Mouse (Mus musculus): ENCODE measurements around the gene Cdc42se2. TPM values are rescaled to one million over a fixed set of nuclear protein-coding genes. Genes with fewer than 3 reads are reported as not detected.

Gene Cdc42se2
- polyA plus RNA-seq, 1 experiment from 2014 or later: 229 TPM

DNA sequence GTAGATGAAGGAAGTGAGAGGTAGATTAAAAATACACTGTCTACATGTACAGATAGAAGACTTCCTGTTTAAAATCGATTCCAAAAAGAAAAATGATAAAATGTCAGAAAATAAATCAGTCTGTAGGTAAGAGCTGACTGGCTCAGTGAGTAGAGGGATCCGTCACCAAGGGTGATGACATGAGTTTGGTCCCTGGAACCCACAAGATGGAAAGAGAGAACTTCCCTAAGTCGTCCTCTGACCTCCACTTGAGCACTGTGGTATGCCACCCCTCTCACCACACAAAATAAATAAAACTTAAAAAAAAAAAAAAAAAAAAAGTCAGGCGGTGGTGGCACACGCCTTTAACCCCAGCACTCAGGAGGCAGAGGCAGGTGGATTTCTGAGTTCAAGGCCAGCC, 50.6 kb downstream of the Cdc42se2 start:
- Histone ChIP-seq H3K27ac (replicated peaks) (no peak overlapping the region), H3K27me3 (ENCODE audit: low read depth, poor library complexity, severe bottlenecking) (no peaks in the 10 kb centered on the region), H3K4me3 (no peak overlapping the region), H3K9me3 (replicated peaks) (no peaks in the 10 kb centered on the region), H3K36me3 (peaks cover 90% of the 10 kb centered on the region), H3K4me1 (peaks cover 18% of the 10 kb centered on the region)
- DNase-seq (ENCODE audit: low spot score): no peak
- 87% methylated on average over 5 of the region's 5 CpGs for WGBS

DNA sequence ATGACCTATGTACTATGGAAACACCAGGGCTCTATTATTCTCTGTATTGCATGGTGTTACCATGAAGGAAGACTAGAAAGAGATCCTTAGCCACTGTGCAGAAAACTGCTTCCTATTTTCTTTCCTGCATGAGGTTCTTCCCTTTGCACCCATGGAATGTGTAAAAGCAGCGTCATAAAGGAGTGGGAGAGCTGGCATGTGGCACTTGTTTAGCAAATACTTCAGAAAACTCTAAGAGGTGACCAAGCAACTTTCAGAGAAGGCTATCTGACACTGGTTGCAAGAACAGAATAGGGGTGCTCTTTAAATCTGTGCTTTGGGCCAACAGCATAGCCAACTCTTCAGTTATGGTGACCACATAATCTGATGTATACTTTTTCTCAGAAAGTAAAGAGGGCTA, 52.4 kb downstream of the Cdc42se2 start:
- no peak overlapping the region for H3K27ac ChIP-seq (replicated peaks)
- H3K36me3 ChIP-seq: peaks cover 86% of the 10 kb centered on the region
- H3K4me1 ChIP-seq: peaks cover 18% of the 10 kb centered on the region
- H3K9me3 ChIP-seq (replicated peaks): no peaks in the 10 kb centered on the region
- 88% methylated on average over 1 of the region's 1 CpGs for WGBS
- H3K4me3 ChIP-seq: no peak overlapping the region
- DNase-seq (ENCODE audit: low spot score): no peak
- no peaks in the 10 kb centered on the region for H3K27me3 ChIP-seq (ENCODE audit: low read depth, poor library complexity, severe bottlenecking)

DNA sequence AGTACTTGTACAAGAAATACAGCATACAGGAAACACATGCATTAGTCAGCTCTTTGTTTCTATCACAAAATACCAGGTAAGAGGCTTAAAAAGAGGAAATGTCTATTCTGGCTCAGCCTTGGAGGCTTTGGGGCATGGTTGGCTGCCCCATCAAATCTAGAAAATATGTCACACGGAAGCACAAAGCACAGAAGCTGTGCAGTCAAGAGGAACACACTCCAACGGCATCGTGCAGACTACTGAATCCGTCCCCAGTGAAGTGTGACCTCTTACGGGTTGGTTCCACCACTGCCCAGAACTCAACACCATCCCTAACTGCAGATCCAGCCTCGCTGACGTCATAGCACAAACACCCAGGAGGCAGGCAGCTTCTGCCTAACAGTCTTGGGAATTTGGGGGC, 53.9 kb downstream of the Cdc42se2 start:
- Histone ChIP-seq H3K4me3 (no peak overlapping the region), H3K36me3 (peaks cover 85% of the 10 kb centered on the region), H3K27ac (replicated peaks) (no peak overlapping the region), H3K4me1 (peaks cover 18% of the 10 kb centered on the region), H3K9me3 (replicated peaks) (no peaks in the 10 kb centered on the region), H3K27me3 (ENCODE audit: low read depth, poor library complexity, severe bottlenecking) (no peaks in the 10 kb centered on the region)
- DNase-seq (ENCODE audit: low spot score): no peak
- WGBS: 68% methylated on average over 7 of the region's 7 CpGs

DNA sequence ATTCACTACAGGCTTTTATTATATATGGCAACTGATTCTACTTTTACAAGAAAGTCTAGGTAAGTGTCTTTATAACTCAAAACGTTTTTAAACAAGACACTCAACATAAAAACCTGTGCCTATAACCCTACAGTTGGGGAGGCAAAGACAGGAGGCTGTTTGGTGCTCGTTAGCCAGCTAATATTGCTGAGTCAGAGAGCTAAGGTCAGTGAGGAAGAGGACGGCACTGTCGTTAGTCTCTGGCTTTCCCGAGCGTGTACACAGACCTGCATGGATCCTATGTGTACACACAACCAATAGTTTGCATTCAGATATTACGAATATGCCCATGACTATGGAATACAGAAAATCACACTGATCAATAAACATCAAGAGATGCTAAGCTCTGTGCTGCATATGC, 56.1 kb downstream of the Cdc42se2 start:
- Histone ChIP-seq H3K36me3 (peaks cover 92% of the 10 kb centered on the region), H3K4me1 (peaks cover 13% of the 10 kb centered on the region)

DNA sequence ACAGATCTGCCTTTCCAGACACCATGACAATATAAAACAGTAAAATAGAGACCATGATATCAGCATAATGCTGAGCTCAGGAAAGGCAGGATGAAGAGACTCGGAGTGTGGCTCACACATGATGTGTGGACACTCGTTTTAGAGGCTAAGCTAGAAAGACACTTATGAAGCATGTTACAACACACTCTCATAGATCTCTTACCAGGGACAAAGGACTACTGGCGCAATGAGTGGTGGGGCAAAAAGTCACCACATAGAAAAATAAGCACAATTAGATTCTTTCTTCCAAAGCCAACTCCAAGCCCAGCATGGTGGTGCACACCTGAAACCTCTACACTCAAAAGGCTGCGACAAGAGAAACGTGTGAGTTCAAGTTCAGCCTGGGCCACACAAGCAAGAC, 56.5 kb downstream of the Cdc42se2 start:
- H3K36me3 ChIP-seq: peaks cover 92% of the 10 kb centered on the region
- H3K4me3 ChIP-seq: no peak overlapping the region
- no peaks in the 10 kb centered on the region for H3K27me3 ChIP-seq (ENCODE audit: low read depth, poor library complexity, severe bottlenecking)
- peaks cover 9% of the 10 kb centered on the region for H3K4me1 ChIP-seq
- H3K27ac ChIP-seq (replicated peaks): no peak overlapping the region
- no peaks in the 10 kb centered on the region for H3K9me3 ChIP-seq (replicated peaks)
- 93% methylated on average over 5 of the region's 5 CpGs for WGBS
- DNase-seq (ENCODE audit: low spot score): no peak

More for the DNA sequence above, 56.1 kb downstream of the Cdc42se2 start:
- Histone ChIP-seq H3K27ac (replicated peaks) (no peak overlapping the region), H3K27me3 (ENCODE audit: low read depth, poor library complexity, severe bottlenecking) (no peaks in the 10 kb centered on the region), H3K4me3 (no peak overlapping the region), H3K9me3 (replicated peaks) (no peaks in the 10 kb centered on the region)
- 92% methylated on average over 7 of the region's 7 CpGs for WGBS
- DNase-seq (ENCODE audit: low spot score): no peak

DNA sequence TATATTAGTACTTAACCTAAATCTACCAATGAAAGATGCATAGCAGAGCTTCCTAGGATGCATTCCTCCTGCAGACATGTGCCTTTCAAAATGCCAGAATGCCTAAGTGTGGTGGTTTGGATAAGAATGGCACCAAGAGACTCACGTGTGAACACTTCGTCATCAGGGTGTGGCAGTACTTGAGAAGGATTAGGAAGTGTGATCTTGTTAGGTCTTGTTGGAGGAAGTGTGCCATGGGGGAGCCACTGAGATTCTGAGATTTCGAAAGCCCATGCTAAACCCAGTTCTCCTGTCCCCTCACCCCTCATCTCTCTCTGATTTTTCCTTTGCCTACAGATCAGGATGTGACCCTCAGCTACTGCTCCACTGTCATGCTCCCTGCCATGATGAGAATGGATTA, 58.2 kb downstream of the Cdc42se2 start:
- peaks cover 11% of the 10 kb centered on the region for H3K4me1 ChIP-seq
- H3K4me3 ChIP-seq: no peak overlapping the region
- H3K27ac ChIP-seq (replicated peaks): no peak overlapping the region
- no peak for DNase-seq (ENCODE audit: low spot score)
- H3K27me3 ChIP-seq (ENCODE audit: low read depth, poor library complexity, severe bottlenecking): no peaks in the 10 kb centered on the region
- peaks cover 92% of the 10 kb centered on the region for H3K36me3 ChIP-seq
- no peaks in the 10 kb centered on the region for H3K9me3 ChIP-seq (replicated peaks)
- WGBS: 87% methylated on average over 3 of the region's 3 CpGs

DNA sequence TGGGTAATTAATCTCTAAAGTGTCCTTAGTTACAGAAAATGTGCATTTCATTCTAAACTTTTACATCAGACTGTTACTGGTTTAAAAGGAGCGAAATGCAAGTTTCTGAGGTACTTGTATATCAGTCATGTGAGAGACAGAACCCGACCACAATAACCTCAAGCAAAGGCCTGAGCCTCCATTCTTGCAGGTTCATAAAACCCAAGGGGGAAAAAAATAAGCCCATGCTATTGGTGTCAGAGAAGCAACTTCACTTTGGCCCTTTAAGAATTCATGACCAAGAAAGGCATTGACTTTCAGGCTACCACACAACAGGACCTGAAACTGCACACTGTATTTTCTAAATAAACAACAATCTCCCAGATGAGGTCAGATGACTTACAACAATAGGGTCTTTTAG, 59.1 kb downstream of the Cdc42se2 start:
- peaks cover 92% of the 10 kb centered on the region for H3K36me3 ChIP-seq
- no peak for DNase-seq (ENCODE audit: low spot score)
- H3K4me3 ChIP-seq: no peak overlapping the region
- no peaks in the 10 kb centered on the region for H3K9me3 ChIP-seq (replicated peaks)
- H3K27ac ChIP-seq (replicated peaks): no peak overlapping the region
- WGBS: 96% methylated on average over 2 of the region's 2 CpGs
- H3K4me1 ChIP-seq: 0 out of 2 replicates have a peak, but pooled peaks cover 4% of the 10 kb centered on the region
- no peaks in the 10 kb centered on the region for H3K27me3 ChIP-seq (ENCODE audit: low read depth, poor library complexity, severe bottlenecking)

DNA sequence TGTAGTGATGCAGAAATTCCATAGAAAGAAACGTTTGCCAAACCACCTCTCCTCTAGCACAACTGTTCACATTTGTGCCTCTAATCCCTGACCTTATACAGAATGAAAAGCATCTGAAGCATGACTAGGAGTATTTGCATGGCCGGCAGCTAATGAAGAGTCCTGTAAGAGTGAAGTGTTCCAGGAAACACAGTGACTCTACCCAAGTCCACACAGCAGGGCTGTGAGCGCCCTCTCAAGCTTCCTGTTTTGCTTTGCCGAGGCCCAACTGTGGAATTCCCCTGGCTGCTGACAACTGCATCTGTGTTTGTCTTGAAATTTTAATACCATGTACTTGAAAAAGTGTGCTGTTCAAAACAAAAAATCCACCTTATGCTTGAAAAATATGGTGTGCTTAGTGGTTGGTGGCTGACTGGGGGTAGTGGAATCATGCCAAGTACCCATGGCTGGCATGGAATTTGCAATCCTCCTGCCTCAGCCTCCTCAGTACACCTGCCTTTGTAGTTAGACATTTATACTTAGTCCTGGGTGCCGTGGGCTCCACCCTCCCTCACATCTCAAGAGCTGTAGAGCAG, 60.1 kb downstream of the Cdc42se2 start:
- H3K27me3 ChIP-seq (ENCODE audit: low read depth, poor library complexity, severe bottlenecking): no peaks in the 10 kb centered on the region
- 0 out of 2 replicates have a peak, but pooled peaks cover 4% of the 10 kb centered on the region for H3K4me1 ChIP-seq
- no peak overlapping the region for H3K27ac ChIP-seq (replicated peaks)
- H3K9me3 ChIP-seq (replicated peaks): no peaks in the 10 kb centered on the region
- H3K36me3 ChIP-seq: peaks cover 92% of the 10 kb centered on the region
- WGBS: 84% methylated on average over 5 of the region's 5 CpGs
- DNase-seq (ENCODE audit: low spot score): no peak
- H3K4me3 ChIP-seq: no peak overlapping the region

DNA sequence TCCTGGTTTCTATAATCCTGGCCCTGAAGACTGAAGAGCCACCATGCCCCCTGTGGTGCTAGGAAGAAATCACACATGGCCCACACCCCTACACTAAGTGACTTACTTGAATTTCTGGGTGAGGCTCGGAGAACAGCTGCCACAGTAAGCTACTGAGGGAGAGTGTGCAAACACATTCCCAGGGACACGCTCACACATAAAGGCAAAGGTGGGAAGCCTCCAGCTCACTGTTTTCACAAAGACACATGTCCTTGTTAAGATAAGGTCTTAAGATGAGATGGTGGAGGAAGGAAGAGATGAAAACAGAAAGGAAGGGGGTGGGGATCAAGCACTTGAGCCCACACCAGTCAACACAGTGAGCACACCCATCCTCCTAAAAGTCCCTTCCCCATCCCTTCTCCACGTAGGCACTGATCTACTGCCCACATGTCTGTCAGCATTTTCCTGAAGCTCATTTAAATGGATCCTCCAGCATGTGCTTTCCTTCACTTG, 60.9 kb downstream of the Cdc42se2 start:
- H3K36me3 ChIP-seq: peaks cover 92% of the 10 kb centered on the region
- H3K9me3 ChIP-seq (replicated peaks): no peaks in the 10 kb centered on the region
- H3K4me3 ChIP-seq: no peak overlapping the region
- H3K27ac ChIP-seq (replicated peaks): no peak overlapping the region
- H3K27me3 ChIP-seq (ENCODE audit: low read depth, poor library complexity, severe bottlenecking): no peaks in the 10 kb centered on the region
- no peak for DNase-seq (ENCODE audit: low spot score)
- 90% methylated on average over 3 of the region's 3 CpGs for WGBS
- 0 out of 2 replicates have a peak, but pooled peaks cover 4% of the 10 kb centered on the region for H3K4me1 ChIP-seq

DNA sequence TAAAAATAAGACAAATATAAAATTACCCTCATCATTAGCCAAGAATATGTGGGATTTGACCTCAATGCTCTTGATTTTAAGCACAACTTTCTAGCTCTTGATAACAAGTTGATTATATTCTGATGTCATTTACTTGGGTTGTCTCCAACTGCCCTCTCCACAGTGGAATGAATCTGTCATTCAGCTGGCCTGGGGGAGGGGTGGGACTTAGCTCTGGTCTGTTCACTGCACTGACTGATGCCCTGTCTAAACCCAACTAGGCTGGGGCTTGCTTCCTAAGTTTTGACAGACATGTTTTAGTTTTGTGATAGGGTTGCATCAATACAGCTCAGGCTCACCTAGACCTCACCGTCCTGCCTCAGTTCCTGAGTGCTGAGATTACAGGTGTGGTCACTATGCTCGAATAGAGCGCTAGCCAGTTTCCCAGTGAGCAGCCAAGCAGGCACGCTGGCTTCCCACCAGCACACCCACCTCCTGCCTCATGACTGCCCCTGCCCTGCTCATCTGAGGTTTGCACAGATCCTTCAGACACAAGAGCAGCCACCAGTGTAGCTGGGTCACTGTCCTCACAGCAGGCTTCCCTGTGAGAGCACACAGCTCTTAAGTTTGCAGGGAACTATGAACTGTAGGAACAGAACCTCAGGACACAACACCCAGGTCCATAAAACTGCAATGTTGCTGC, 63.0 kb downstream of the Cdc42se2 start:
- H3K9me3 ChIP-seq (replicated peaks): no peaks in the 10 kb centered on the region
- H3K27me3 ChIP-seq (ENCODE audit: low read depth, poor library complexity, severe bottlenecking): no peaks in the 10 kb centered on the region
- H3K27ac ChIP-seq (replicated peaks): no peak overlapping the region
- 0 out of 2 replicates have a peak, but pooled peaks cover 4% of the 10 kb centered on the region for H3K4me1 ChIP-seq
- no peak for DNase-seq (ENCODE audit: low spot score)
- H3K36me3 ChIP-seq: peaks cover 100% of the 10 kb centered on the region
- no peak overlapping the region for H3K4me3 ChIP-seq
- WGBS: 84% methylated on average over 4 of the region's 4 CpGs

DNA sequence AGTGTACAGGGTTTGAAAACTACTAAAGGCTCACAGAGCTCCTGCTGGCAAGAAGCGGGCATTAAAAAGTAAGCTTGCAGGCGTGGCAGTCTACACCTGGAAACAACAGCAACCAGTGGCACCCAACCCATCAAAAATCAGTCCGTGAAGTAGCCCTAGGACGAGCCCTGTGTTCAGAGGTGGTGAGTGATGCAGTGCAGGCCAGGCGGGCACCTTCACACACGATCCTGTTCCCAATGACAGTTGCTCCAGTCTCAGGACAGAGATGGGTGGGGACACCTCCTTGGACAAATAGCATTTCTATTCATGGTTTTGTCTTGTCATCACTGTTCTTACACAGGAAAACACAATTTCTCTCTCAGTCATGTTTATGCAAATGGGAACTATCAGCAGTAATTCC, 65.4 kb downstream of the Cdc42se2 start:
- H3K4me3 ChIP-seq: no peak overlapping the region
- 0 out of 2 replicates have a peak, but pooled peaks cover 4% of the 10 kb centered on the region for H3K4me1 ChIP-seq
- no peaks in the 10 kb centered on the region for H3K27me3 ChIP-seq (ENCODE audit: low read depth, poor library complexity, severe bottlenecking)
- H3K27ac ChIP-seq (replicated peaks): no peak overlapping the region
- WGBS: 93% methylated on average over 6 of the region's 6 CpGs
- H3K9me3 ChIP-seq (replicated peaks): no peaks in the 10 kb centered on the region
- peaks cover 100% of the 10 kb centered on the region for H3K36me3 ChIP-seq
- no peak for DNase-seq (ENCODE audit: low spot score)

DNA sequence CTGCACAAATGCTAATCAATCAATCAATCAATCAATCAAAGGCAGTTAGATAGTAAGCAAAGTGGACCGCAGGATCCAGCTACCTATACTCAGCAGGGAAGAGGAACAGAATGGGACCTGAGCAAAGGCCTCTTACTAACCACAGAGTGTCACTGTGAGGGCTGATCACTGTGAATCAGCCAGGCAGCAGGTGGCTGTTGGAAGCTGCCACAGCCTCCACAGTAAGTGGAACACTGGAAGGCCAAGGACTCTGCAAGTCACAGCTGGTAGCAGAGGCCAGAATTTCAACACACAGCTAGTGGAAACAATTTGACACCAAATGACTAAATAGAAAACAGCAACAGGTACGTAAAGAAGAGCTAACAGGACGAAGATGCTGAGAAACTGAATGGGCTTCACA, 68.9 kb downstream of the Cdc42se2 start:
- Histone ChIP-seq H3K36me3 (peaks cover 100% of the 10 kb centered on the region), H3K9me3 (replicated peaks) (peaks cover 3% of the 10 kb centered on the region; the same call in 1 of the 2 replicates), H3K27ac (replicated peaks) (no peak overlapping the region), H3K4me3 (no peak overlapping the region), H3K27me3 (ENCODE audit: low read depth, poor library complexity, severe bottlenecking) (no peaks in the 10 kb centered on the region), H3K4me1 (no peaks in the 10 kb centered on the region)
- no peak for DNase-seq (ENCODE audit: low spot score)
- WGBS: 93% methylated on average over 3 of the region's 3 CpGs

DNA sequence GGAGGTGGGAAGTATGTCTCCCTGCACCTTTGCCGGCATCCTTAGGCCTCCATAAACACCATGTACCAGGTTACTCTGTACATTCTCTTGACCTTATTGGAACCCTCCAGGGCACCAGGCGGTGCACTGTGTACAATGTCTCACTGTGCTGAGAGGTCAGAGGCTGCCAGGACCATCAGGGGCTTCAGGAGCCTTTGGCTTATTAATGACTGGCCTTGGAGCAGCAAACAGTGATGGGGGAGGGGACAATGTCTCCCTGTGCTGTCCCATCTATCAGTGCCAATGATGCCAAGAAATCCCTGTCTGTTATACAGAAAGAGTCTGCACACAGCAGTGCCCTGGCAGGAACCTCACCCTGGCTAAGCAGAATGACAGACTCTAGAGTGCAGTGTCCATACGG, 69.6 kb downstream of the Cdc42se2 start:
- Histone ChIP-seq H3K27me3 (ENCODE audit: low read depth, poor library complexity, severe bottlenecking) (no peaks in the 10 kb centered on the region), H3K27ac (replicated peaks) (no peak overlapping the region), H3K9me3 (replicated peaks) (peaks cover 3% of the 10 kb centered on the region; the same call in 1 of the 2 replicates), H3K36me3 (peaks cover 99% of the 10 kb centered on the region), H3K4me1 (no peaks in the 10 kb centered on the region), H3K4me3 (no peak overlapping the region)
- no peak for DNase-seq (ENCODE audit: low spot score)
- WGBS: 89% methylated on average over 3 of the region's 3 CpGs

All from midbrain, embryonic 10.5 days (tissue).